Mouse (Mus musculus): ENCODE results near the gene Vps13d.
"Not testable (repeated sequence)": the region's sequence is repeated elsewhere in the genome, so short reads cannot be mapped to it uniquely, and the experiment has no call there.

The Vps13d gene

DNA sequence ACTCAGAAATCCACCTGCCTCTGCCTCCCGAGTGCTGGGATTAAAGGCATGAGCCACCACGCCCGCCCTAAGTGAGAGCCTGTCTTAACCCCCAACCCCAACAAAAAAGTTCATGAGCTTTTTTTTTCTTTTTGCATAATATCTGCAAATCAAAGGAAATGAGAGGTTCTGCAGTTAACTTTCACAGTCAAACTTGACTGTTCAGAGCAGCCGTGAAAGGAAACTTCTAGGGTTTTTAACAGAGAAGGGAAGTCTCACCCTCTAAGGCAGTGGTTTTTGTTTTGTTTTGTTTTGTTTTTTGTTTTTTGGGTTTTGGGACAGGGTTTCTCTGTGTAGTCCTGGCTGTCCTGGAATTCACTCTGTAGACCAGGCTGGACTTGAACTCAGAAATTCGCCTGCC is 15.8 kb upstream of the Vps13d start:
- DNase-seq = no peak

GRCm38 (mm10) chr4:145209690-145210088 is 14.9 kb upstream of the Vps13d start:
- DNase-seq = no peak

DNA sequence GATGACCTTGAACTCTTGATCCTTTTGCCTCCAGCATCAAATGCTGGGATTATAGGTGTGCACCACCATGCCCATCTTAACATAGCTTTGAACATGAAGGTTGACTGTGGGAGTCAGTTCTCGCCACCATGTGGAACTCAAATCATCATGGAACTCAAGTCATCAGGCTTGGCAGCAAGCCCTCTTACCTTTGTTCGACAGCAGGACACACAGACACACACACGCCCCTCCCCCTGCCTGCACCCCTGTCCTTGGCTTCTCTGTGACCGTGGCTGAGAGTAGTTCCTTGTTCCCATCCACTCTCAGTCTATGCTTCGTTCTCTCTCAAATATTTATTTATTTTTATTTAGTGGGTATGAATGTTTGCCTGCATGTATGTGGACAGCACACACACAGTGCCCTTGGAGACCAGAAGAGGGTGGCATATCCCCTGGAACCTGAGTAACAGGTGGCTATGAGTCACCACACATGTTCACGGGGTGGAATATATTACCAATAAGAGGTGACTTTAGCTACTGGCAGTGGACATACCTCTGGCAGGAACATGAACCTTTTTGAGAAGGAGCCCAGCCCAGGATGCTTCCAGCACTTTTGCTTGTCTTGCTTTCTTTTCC is 14.4 kb upstream of the Vps13d start:
- DNase-seq = no peak

- no peak for DNase-seq
These were observed 13.0 kb upstream of the Vps13d start for GRCm38 (mm10) chr4:145207718-145208371.

DNA sequence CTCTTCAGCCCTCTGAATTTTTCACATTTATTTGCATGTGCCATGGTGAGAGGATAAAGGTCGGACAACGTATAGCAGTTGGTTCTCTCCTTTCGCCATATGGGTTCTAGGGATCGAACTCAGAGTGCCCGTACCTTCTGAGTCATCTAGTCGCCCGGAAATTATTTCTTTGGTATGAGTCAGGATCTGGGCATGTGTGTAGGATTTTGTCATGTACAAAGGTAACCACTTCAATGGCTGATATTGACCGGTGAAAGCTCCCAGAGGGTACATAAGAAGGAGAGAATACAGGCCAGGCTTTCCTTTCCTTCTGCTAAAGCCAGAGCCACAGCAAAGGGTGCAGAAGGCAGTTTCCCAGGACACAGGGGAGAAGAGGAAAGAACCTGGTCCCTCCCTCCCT is 10.0 kb upstream of the Vps13d start:
- no peak for DNase-seq

GRCm38 (mm10) chr4:145203305-145203704 is 8.5 kb upstream of the Vps13d start:
- no peak for DNase-seq

DNA sequence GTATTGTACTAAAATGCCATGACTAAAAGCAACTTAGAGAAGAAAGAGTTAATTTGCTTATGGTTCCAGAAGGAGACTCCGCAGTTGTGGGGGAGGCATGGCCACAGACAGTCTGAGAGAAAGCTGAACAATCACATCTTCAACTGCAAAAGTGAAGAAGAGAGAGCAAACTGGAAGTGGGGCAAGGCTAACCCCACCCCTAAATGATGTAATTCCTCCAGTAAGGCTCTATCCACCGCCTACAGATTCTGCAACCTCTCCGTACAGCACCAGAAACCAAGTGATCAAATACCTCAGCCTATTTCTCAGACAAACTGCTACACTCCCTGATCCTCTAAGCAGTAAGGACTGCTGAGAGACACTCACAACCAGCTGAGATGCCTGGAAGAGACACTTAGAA is 6.6 kb upstream of the Vps13d start:
- DNase-seq = no peak

GRCm38 (mm10) chr4:145199982-145200699 is 5.3 kb upstream of the Vps13d start:
- DNase-seq = no peak

- DNase-seq = no peak
These were observed 1.8 kb upstream of the Vps13d start for GRCm38 (mm10) chr4:145196586-145196985.

- no peak for DNase-seq
These were observed 367 bp upstream of the Vps13d start for GRCm38 (mm10) chr4:145195172-145195571.

GRCm38 (mm10) chr4:145193991-145194511 is 754 bp downstream of the Vps13d start:
- DNase-seq = peak; percentile 67 to 70

- DNase-seq = no peak
These were observed 1.4 kb downstream of the Vps13d start for GRCm38 (mm10) chr4:145193406-145193805.

DNA sequence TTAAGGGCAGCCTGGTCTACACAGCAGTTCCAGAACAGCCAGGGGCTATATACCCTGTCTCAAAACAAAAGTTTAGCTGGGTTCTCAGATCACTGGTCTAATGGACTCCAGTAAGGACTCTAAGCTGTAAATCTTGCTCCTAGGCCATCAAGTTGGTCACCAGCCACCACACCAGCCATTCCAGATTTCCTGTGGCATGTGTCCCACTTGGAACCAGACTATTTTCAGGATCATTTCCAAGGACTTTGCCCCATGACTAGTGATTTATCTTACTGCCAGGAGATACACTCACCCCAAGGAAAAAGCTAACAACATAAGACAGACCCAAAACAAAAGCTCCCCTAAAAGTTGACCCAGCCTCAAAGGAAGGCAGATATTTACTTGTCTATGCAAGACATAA is 2.1 kb downstream of the Vps13d start:
- peak; percentile 23 to 43 for DNase-seq

DNA sequence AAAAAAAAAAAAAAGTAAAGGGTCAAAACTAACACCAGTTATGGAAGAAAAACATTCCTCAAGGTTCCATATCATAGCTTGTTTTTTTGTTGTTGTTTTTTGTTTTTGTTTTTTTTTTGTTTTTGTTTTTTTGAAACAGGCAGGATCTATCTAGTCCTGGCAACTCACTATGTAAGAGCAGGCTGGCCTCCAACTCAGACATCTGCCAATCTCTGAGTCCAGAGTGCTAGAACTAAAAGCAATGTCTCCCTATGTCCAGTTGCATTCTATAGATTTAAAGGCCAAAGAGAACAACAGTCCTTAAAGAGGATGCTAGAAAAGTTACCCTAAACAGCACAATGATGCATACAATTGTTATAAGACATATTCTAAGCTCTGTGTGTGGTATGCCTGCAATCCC is 6.2 kb downstream of the Vps13d start:
- no peak for DNase-seq

DNA sequence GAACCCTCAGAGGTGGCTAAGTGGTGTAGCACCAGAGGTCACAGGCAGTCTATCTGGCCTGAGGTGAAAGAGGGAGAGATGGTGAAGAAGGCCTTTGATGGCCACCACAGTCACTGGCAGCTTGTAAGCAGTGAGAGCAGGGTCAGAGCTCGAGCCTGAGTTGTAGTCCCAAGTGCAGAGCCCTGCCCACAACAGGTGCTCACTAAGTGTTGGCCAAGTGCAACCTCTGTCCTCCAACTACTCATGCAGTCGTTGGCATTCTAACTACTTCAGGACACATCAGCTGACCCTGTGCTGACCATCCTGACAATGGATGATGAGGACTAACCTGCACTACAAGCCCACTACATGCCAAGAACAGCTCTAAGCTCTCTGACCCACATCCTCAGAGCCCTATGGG is 7.2 kb downstream of the Vps13d start:
- DNase-seq = no peak

GRCm38 (mm10) chr4:145178918-145179549 is 15.8 kb downstream of the Vps13d start:
- DNase-seq = no peak

GRCm38 (mm10) chr4:145165542-145165941 is 29.3 kb downstream of the Vps13d start:
- DNase-seq = not testable (repeated sequence)

GRCm38 (mm10) chr4:145164111-145164510 is 30.7 kb downstream of the Vps13d start:
- DNase-seq = no peak

DNA sequence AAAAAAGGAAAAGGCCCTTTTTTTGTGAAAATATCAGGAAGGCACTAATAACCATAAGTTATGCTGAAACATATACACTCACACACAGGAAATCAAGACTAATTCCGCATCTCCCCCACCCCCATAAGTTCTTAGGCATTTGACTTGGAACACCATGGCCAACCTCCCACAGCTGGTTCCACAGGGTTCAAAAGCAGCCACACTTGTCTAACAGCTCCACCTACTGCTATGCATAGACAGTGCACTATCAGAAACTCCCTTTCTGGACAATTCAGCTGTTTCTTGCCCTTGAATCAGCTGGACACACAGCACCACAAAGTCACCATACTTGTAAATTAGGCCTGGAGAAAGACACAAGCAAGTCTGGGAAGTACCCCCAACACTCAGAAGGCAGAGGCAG is 33.6 kb downstream of the Vps13d start:
- DNase-seq = peak in 1 of 2 experiments; percentile 5

GRCm38 (mm10) chr4:145155956-145156355 is 38.8 kb downstream of the Vps13d start:
- DNase-seq = peak; percentile 60 to 71

GRCm38 (mm10) chr4:145151103-145151486 is 43.7 kb downstream of the Vps13d start:
- DNase-seq = no peak

DNA sequence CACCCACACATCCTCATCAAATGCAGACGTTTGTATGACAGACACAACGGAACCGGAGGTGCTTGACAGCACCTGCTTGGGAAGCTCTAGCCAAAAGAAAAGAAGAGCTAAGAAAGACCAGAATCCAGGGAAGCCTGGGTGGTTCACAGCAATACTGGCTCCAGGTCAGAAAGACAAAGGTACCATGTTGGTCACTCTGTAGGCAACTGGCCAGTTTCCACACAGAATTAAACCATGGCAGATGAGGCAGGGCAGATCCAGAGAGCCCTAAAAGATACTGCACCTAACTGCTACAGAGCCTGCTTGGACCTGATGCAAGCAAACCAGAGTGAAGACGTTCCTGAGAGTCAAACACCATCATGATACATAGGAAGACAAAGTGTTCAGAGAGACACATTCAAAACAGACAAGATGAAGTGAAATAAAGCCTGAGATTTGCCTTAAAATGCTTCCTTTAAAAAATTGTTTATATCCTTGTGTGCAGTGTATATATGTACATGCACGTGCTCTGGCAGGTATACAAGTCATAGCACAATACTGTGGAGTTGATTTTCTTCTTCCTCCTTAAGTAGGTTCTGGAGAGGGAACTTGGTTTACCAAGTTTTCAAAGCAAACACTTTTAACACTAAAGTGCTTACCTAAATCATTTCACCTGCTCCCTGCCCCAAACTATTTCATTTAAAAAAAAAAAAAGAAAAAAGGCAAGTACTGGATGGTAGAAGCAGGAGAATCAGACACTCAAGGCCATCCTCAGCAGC is 44.3 kb downstream of the Vps13d start:
- peak; percentile 16 to 20 for DNase-seq

Measured in cerebellum, postnatal 10 days (tissue).